Mouse (Mus musculus) small intestine, adult 10 weeks (tissue): ENCODE measurements around the gene Nradd. TPM values are rescaled to one million over a fixed set of nuclear protein-coding genes. Genes with fewer than 3 reads are reported as not detected.

Experiments used
- polyA plus RNA-seq: library from polyadenylated mRNA; stranded (reverse); fragments of 350-450 nt; fragmentation: Illumina TruSeq; extraction: RNeasy Lipid Tissue Mini Kit (QIAGEN cat#74804); gene quantifications from one replicate; pipeline ENCODE4 v1.2.3, GENCODE M21; 2014; ENCODE audit warnings: low replicate concordance

The Nradd gene
- 0.63 TPM for polyA plus RNA-seq

GRCm38 (mm10) chr9:110624361-110625166 is at the start of gene Nradd:
Gene Nradd, minus strand, starts transcription at chr9:110624452.

GRCm38 (mm10) chr9:110656249-110657221 is 32.3 kb upstream of the Nradd start, which contains the start of gene Ccdc12:
Gene Ccdc12, plus strand, starts transcription at chr9:110656503.

GRCm38 (mm10) chr9:110653655-110654461 is 29.6 kb upstream of the Nradd start, which contains the start of gene Nbeal2:
Gene Nbeal2, minus strand, starts transcription at chr9:110654161.

Other genes with a start within 250 kb of the Nradd start
- gene Ptpn23, start 216.2 kb downstream of the Nradd start, polyA plus RNA-seq, result 0.33 TPM
- not detected for gene Ngp, start 204.7 kb downstream of the Nradd start, polyA plus RNA-seq
- gene Klhl18, start 147.8 kb downstream of the Nradd start, polyA plus RNA-seq, result 5.6 TPM
- gene Kif9, start 147.5 kb downstream of the Nradd start, polyA plus RNA-seq, result 0.56 TPM
- 56.1 TPM for gene Setd2, start 91.9 kb downstream of the Nradd start, polyA plus RNA-seq
- gene Nbeal2, start 29.7 kb upstream of the Nradd start, polyA plus RNA-seq, result not detected
- gene Ccdc12, start 32.1 kb upstream of the Nradd start, polyA plus RNA-seq, result not detected
- not detected for gene Myl3, start 117.4 kb upstream of the Nradd start, polyA plus RNA-seq
- not detected for gene Pth1r, start 122.7 kb upstream of the Nradd start, polyA plus RNA-seq
- not detected for gene Prss42, start 173.7 kb upstream of the Nradd start, polyA plus RNA-seq
- gene Prss44, start 189.5 kb upstream of the Nradd start, polyA plus RNA-seq, result not detected
- not detected for gene Prss43, start 202.2 kb upstream of the Nradd start, polyA plus RNA-seq
- gene Prss45, start 210.1 kb upstream of the Nradd start, polyA plus RNA-seq, result not detected
- gene Prss46, start 220.1 kb upstream of the Nradd start, polyA plus RNA-seq, result not detected
- gene Prss50, start 233.5 kb upstream of the Nradd start, polyA plus RNA-seq, result not detected